14 mouse cellular contexts compared by ENCODE assay signal in genomic region chr2:27993416-27993815, GRCm38 (mm10).
DNase-seq lines count a peak whose midpoint lies in the region; ATAC-seq and TF ChIP-seq lines count a peak whose summit lies in the region.
"Had no signal": no experiment of that assay in that cellular context is flagged by ENCODE, and none has a peak within 500 bp of the region (broad histone marks: within the 10 kb centered on the region; RNA-seq: fewer than 3 reads in every experiment).

No protein-coding gene starts in this region.

- H3K27ac ChIP-seq in hindbrain, embryonic 15.5 days (replicated peaks) = peak overlapping the region; percentile 76; the same call in 1 of the 2 replicates
- no peak overlapping the region for H3K27ac ChIP-seq in hindbrain, embryonic 12.5 days
- H3K27ac ChIP-seq in kidney, postnatal 0 days = 0 out of 2 replicates have a peak overlapping the region, but pooled peaks have one; percentile 25
- H3K27ac ChIP-seq in midbrain, embryonic 14.5 days (replicated peaks; ENCODE audit: low read depth, low read length) = peak overlapping the region; percentile 75

- peak; percentile 48; the same call in 1 of the 2 replicates for ATAC-seq in hindbrain, embryonic 15.5 days (ENCODE audit: low FRiP score, low read depth)
- ATAC-seq in hindbrain, embryonic 12.5 days (ENCODE audit: low FRiP score) = no peak
- no peak for ATAC-seq in Patski
- ATAC-seq in kidney, postnatal 0 days (replicated peaks; ENCODE audit: low FRiP score, low read depth) = peak; percentile 78
- ATAC-seq in midbrain, embryonic 14.5 days (ENCODE audit: low FRiP score, low TSS enrichment) = 0 out of 2 replicates have a peak, but pooled peaks have one; percentile 31

- CTCF ChIA-PET in Patski (lab: Charles Lee) = interaction anchor here (1.3 kb wide), 1 partner anchor 19 kb away, joined by 3 read pairs; no protein-coding TSS in a partner anchor

- POLR2A ChIA-PET in Patski (lab: Charles Lee) = no interaction called here

- 73% methylated on average over 5 of the region's 5 CpGs for WGBS in hindbrain, embryonic 15.5 days
- 64% methylated on average over 5 of the region's 5 CpGs for WGBS in hindbrain, embryonic 12.5 days
- WGBS in kidney, postnatal 0 days = 66% methylated on average over 5 of the region's 5 CpGs
- 47% methylated on average over 5 of the region's 5 CpGs for WGBS in midbrain, embryonic 14.5 days

- H3K36me3 ChIP-seq in hindbrain, embryonic 15.5 days = no peaks in the 10 kb centered on the region
- H3K36me3 ChIP-seq in hindbrain, embryonic 12.5 days = no peaks in the 10 kb centered on the region; the same call in 1 of the 2 replicates
- no peaks in the 10 kb centered on the region for H3K36me3 ChIP-seq in kidney, postnatal 0 days (ENCODE audit: insufficient read depth, low read length)
- H3K36me3 ChIP-seq in midbrain, embryonic 14.5 days (ENCODE audit: control insufficient read depth, insufficient read depth, low read length) = no peaks in the 10 kb centered on the region

- in situ Hi-C loops in Patski (cut with MboI; ENCODE audit: low pct_unique_long_range_greater_than_20kb) = no loop called here

- H3K4me1 ChIP-seq in hindbrain, embryonic 15.5 days (replicated peaks) = peaks cover 29% of the 10 kb centered on the region
- H3K4me1 ChIP-seq in hindbrain, embryonic 12.5 days = 0 out of 2 replicates have a peak, but pooled peaks cover 8% of the 10 kb centered on the region
- no peaks in the 10 kb centered on the region for H3K4me1 ChIP-seq in kidney, postnatal 0 days (replicated peaks; ENCODE audit: insufficient read depth, low read length)
- peaks cover 17% of the 10 kb centered on the region for H3K4me1 ChIP-seq in midbrain, embryonic 14.5 days (ENCODE audit: control insufficient read depth, insufficient read depth, low read length)

- DNase-seq in Patski (ENCODE audit: low read depth, low spot score) = peak; percentile 6
- DNase-seq in kidney, postnatal 0 days (ENCODE audit: low spot score) = peak; percentile 14
- DNase-seq in midbrain, embryonic 14.5 days = peak; percentile 74
- DNase-seq in cerebellum, adult 9-10 months = no peak
- no peak for DNase-seq in embryo, embryonic 10 days (ENCODE audit: low spot score)
- no peak for DNase-seq in adrenal gland, adult 2 months
- DNase-seq: adrenal gland, postnatal 14 days; heart, adult 18-20 months; lung, postnatal 14 days; spleen, adult 18-20 months had no signal

- TF ChIP-seq CTCF in Patski (IDR thresholded peaks at IDR 0.05) = no peak
- TF ChIP-seq CTCF in kidney, postnatal 0 days (IDR thresholded peaks at IDR 0.05; ENCODE audit: low read depth) = no peak

- no peaks in the 10 kb centered on the region for H3K9me3 ChIP-seq in hindbrain, embryonic 15.5 days
- H3K9me3 ChIP-seq in hindbrain, embryonic 12.5 days (replicated peaks) = no peaks in the 10 kb centered on the region
- no peaks in the 10 kb centered on the region for H3K9me3 ChIP-seq in kidney, postnatal 0 days (replicated peaks; ENCODE audit: low read length)
- no peaks in the 10 kb centered on the region for H3K9me3 ChIP-seq in midbrain, embryonic 14.5 days (ENCODE audit: control insufficient read depth, low read length)

- no peak overlapping the region for H3K9ac ChIP-seq in hindbrain, embryonic 15.5 days
- no peak overlapping the region for H3K9ac ChIP-seq in hindbrain, embryonic 12.5 days
- no peak overlapping the region for H3K9ac ChIP-seq in kidney, postnatal 0 days (ENCODE audit: low read depth, low read length)
- H3K9ac ChIP-seq in midbrain, embryonic 14.5 days (replicated peaks; ENCODE audit: low read length) = no peak overlapping the region

- H3K4me2 ChIP-seq in hindbrain, embryonic 15.5 days = no peak overlapping the region
- no peak overlapping the region for H3K4me2 ChIP-seq in hindbrain, embryonic 12.5 days (replicated peaks)
- no peak overlapping the region for H3K4me2 ChIP-seq in kidney, postnatal 0 days (ENCODE audit: low read length)
- no peak overlapping the region for H3K4me2 ChIP-seq in midbrain, embryonic 14.5 days (ENCODE audit: low read length)

- no peaks in the 10 kb centered on the region for H3K27me3 ChIP-seq in hindbrain, embryonic 15.5 days
- H3K27me3 ChIP-seq in hindbrain, embryonic 12.5 days = no peaks in the 10 kb centered on the region
- H3K27me3 ChIP-seq in Patski = no peaks in the 10 kb centered on the region
- H3K27me3 ChIP-seq in kidney, postnatal 0 days (ENCODE audit: insufficient read depth, low read length) = no peaks in the 10 kb centered on the region
- H3K27me3 ChIP-seq in midbrain, embryonic 14.5 days (ENCODE audit: control insufficient read depth, insufficient read depth, low read length) = no peaks in the 10 kb centered on the region

- H3K4me3 ChIP-seq in hindbrain, embryonic 15.5 days = no peak overlapping the region
- H3K4me3 ChIP-seq in hindbrain, embryonic 12.5 days = no peak overlapping the region
- no peak overlapping the region for H3K4me3 ChIP-seq in kidney, postnatal 0 days (replicated peaks; ENCODE audit: low read depth, low read length)
- H3K4me3 ChIP-seq in midbrain, embryonic 14.5 days (replicated peaks; ENCODE audit: low read depth, low read length) = no peak overlapping the region
- H3K4me3 ChIP-seq: erythroblast, embryonic 14.5 days; myocyte had no signal

Comparison
In these comparisons a context has a peak if more than half of its experiments do, and no peak if none do; other contexts are left out.
1. ATAC-seq: peak in hindbrain, embryonic 15.5 days (single experiment), kidney, postnatal 0 days (single experiment) and midbrain, embryonic 14.5 days (single experiment); none in hindbrain, embryonic 12.5 days (single experiment) and Patski (single experiment).
2. DNase-seq: peak in Patski (single experiment), kidney, postnatal 0 days (single experiment) and midbrain, embryonic 14.5 days (single experiment); none in cerebellum, adult 9-10 months (single experiment), embryo, embryonic 10 days (single experiment) and adrenal gland, adult 2 months (single experiment).